28 mouse cellular contexts compared by ENCODE assay signal in the genomic region with DNA sequence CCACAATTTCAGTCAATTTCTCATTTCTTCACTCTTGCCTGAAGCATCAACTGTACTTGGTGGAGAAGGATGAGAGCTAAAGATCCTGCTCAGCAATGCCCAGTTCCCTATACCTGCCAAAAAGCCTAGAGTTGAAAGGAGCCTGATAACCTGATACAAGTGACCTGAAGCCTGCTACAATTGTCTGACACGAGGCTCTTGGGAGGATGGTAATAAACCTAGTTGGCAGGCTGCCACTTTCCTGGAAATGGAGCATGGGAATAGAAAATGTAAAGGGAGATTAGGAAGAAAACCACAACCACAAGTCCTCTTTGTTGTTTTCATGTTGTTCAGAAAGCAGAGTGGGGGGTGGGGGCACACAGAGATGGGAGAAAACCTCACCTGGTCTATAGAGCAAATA.
DNase-seq lines count a peak whose midpoint lies in the region; ATAC-seq lines count a peak whose summit lies in the region.
"Had no signal": no experiment of that assay in that cellular context is flagged by ENCODE, and none has a peak within 500 bp of the region (broad histone marks: within the 10 kb centered on the region; RNA-seq: fewer than 3 reads in every experiment).

No protein-coding gene starts in this region.

- 6% methylated on average over 1 of the region's 1 CpGs for WGBS in forebrain, embryonic 14.5 days
- WGBS in forebrain, embryonic 12.5 days = 31% methylated on average over 1 of the region's 1 CpGs
- WGBS in midbrain, embryonic 14.5 days = 26% methylated on average over 1 of the region's 1 CpGs
- WGBS in midbrain, embryonic 16.5 days = 17% methylated on average over 1 of the region's 1 CpGs

- no peak overlapping the region for H3K4me3 ChIP-seq in forebrain, embryonic 14.5 days (ENCODE audit: low read depth, low read length)
- no peak overlapping the region for H3K4me3 ChIP-seq in forebrain, embryonic 12.5 days (replicated peaks)
- H3K4me3 ChIP-seq in midbrain, embryonic 14.5 days (replicated peaks; ENCODE audit: low read depth, low read length) = no peak overlapping the region
- no peak overlapping the region for H3K4me3 ChIP-seq in midbrain, embryonic 16.5 days (ENCODE audit: low read depth, low read length)
- H3K4me3 ChIP-seq: erythroblast, embryonic 14.5 days; forebrain, embryonic 13.5 days; gastrocnemius, adult 2 months; heart, embryonic 12.5 days; heart, embryonic 15.5 days; hindbrain, embryonic 10.5 days; hindbrain, embryonic 13.5 days; intestine, embryonic 15.5 days had no signal

- H3K9me3 ChIP-seq in forebrain, embryonic 14.5 days (replicated peaks; ENCODE audit: control insufficient read depth, low read length) = no peaks in the 10 kb centered on the region
- H3K9me3 ChIP-seq in forebrain, embryonic 12.5 days = no peaks in the 10 kb centered on the region
- no peaks in the 10 kb centered on the region for H3K9me3 ChIP-seq in midbrain, embryonic 14.5 days (ENCODE audit: control insufficient read depth, low read length)
- H3K9me3 ChIP-seq in midbrain, embryonic 16.5 days (replicated peaks; ENCODE audit: control insufficient read depth, low read length, poor library complexity, severe bottlenecking) = no peaks in the 10 kb centered on the region
- H3K9me3 ChIP-seq: forebrain, embryonic 13.5 days; heart, embryonic 12.5 days; heart, embryonic 15.5 days; hindbrain, embryonic 10.5 days; hindbrain, embryonic 13.5 days; intestine, embryonic 15.5 days had no signal

- H3K27me3 ChIP-seq in forebrain, embryonic 14.5 days (replicated peaks; ENCODE audit: control insufficient read depth, insufficient read depth, low read length) = no peaks in the 10 kb centered on the region
- no peaks in the 10 kb centered on the region for H3K27me3 ChIP-seq in forebrain, embryonic 12.5 days
- H3K27me3 ChIP-seq in midbrain, embryonic 14.5 days (ENCODE audit: control insufficient read depth, insufficient read depth, low read length) = no peaks in the 10 kb centered on the region
- H3K27me3 ChIP-seq in midbrain, embryonic 16.5 days (ENCODE audit: control insufficient read depth, insufficient read depth, low read depth, low read length) = no peaks in the 10 kb centered on the region
- H3K27me3 ChIP-seq: forebrain, embryonic 13.5 days; heart, embryonic 12.5 days; heart, embryonic 15.5 days; hindbrain, embryonic 13.5 days; intestine, embryonic 15.5 days had no signal

- H3K9ac ChIP-seq in forebrain, embryonic 14.5 days (ENCODE audit: low read length) = no peak overlapping the region
- no peak overlapping the region for H3K9ac ChIP-seq in forebrain, embryonic 12.5 days
- H3K9ac ChIP-seq in midbrain, embryonic 14.5 days (replicated peaks; ENCODE audit: low read length) = no peak overlapping the region
- no peak overlapping the region for H3K9ac ChIP-seq in midbrain, embryonic 16.5 days (ENCODE audit: low read depth, low read length)
- H3K9ac ChIP-seq: forebrain, embryonic 13.5 days; forebrain, postnatal 0 days; heart, embryonic 12.5 days; heart, embryonic 15.5 days; hindbrain, embryonic 13.5 days; intestine, embryonic 15.5 days had no signal

- intact Hi-C loops in gastrocnemius, postnatal 36 days (cut with DNase I) = no loop called here

- no peak for ATAC-seq in forebrain, embryonic 14.5 days
- no peak for ATAC-seq in forebrain, embryonic 12.5 days (ENCODE audit: low FRiP score)
- no peak for ATAC-seq in midbrain, embryonic 14.5 days (ENCODE audit: low FRiP score, low TSS enrichment)
- no peak for ATAC-seq in midbrain, embryonic 16.5 days
- ATAC-seq: activated CD4-positive, CD25-positive, alpha-beta regulatory T cell, adult 4 months; forebrain, embryonic 13.5 days; forebrain, postnatal 0 days; intestine, embryonic 15.5 days had no signal

- H3K36me3 ChIP-seq in forebrain, embryonic 14.5 days (ENCODE audit: control insufficient read depth, insufficient read depth, low read length) = no peaks in the 10 kb centered on the region
- H3K36me3 ChIP-seq in forebrain, embryonic 12.5 days (replicated peaks) = no peaks in the 10 kb centered on the region
- H3K36me3 ChIP-seq in midbrain, embryonic 14.5 days (ENCODE audit: control insufficient read depth, insufficient read depth, low read length) = no peaks in the 10 kb centered on the region
- H3K36me3 ChIP-seq in midbrain, embryonic 16.5 days (ENCODE audit: control insufficient read depth, insufficient read depth, low read length) = no peaks in the 10 kb centered on the region
- H3K36me3 ChIP-seq: heart, embryonic 12.5 days; heart, embryonic 15.5 days; hindbrain, embryonic 10.5 days; hindbrain, embryonic 13.5 days; intestine, embryonic 15.5 days had no signal

- H3K4me2 ChIP-seq in forebrain, embryonic 14.5 days (ENCODE audit: low read length) = no peak overlapping the region
- H3K4me2 ChIP-seq in forebrain, embryonic 12.5 days = no peak overlapping the region
- H3K4me2 ChIP-seq in midbrain, embryonic 14.5 days (ENCODE audit: low read length) = no peak overlapping the region
- H3K4me2 ChIP-seq in midbrain, embryonic 16.5 days (ENCODE audit: low read length) = no peak overlapping the region
- H3K4me2 ChIP-seq: forebrain, embryonic 13.5 days; heart, embryonic 12.5 days; heart, embryonic 15.5 days; hindbrain, embryonic 13.5 days; intestine, embryonic 15.5 days had no signal

- peak; percentile 16 to 32 for DNase-seq in cerebellum, postnatal 10 days
- DNase-seq in cerebellum, postnatal 4 days (ENCODE audit: low spot score in 2 of 2) = no peak
- DNase-seq in forebrain, embryonic 14.5 days (ENCODE audit: low spot score) = peak; percentile 14
- peak; percentile 64 for DNase-seq in midbrain, embryonic 14.5 days
- peak; percentile 26 for DNase-seq in adipocyte (ENCODE audit: low spot score)
- no peak for DNase-seq in gastrocnemius, postnatal 36 days
- DNase-seq: adrenal gland, postnatal 10 days; adrenal gland, postnatal 36 days; cerebellum, adult 11 months; cerebellum, adult 8-10 months; embryo, embryonic 11 days; forebrain, postnatal 0 days; gastrocnemius, adult 2 months; gastrocnemius, postnatal 14 days; heart, adult 18-20 months; heart, postnatal 10 days; heart, postnatal 36 days; kidney, adult 11 months had no signal

- H3K4me1 ChIP-seq in forebrain, embryonic 14.5 days (ENCODE audit: control insufficient read depth, insufficient read depth, low read length) = no peaks in the 10 kb centered on the region
- peaks cover 4% of the 10 kb centered on the region; the same call in 1 of the 2 replicates for H3K4me1 ChIP-seq in forebrain, embryonic 12.5 days
- peaks cover 7% of the 10 kb centered on the region for H3K4me1 ChIP-seq in midbrain, embryonic 14.5 days (ENCODE audit: control insufficient read depth, insufficient read depth, low read length)
- H3K4me1 ChIP-seq in midbrain, embryonic 16.5 days (ENCODE audit: control insufficient read depth, insufficient read depth, low read length) = peaks cover 6% of the 10 kb centered on the region
- H3K4me1 ChIP-seq: intestine, embryonic 15.5 days had no signal

- no peak overlapping the region for H3K27ac ChIP-seq in forebrain, embryonic 14.5 days (ENCODE audit: low read depth, low read length)
- H3K27ac ChIP-seq in forebrain, embryonic 12.5 days = no peak overlapping the region
- H3K27ac ChIP-seq in midbrain, embryonic 14.5 days (replicated peaks; ENCODE audit: low read depth, low read length) = no peak overlapping the region
- no peak overlapping the region for H3K27ac ChIP-seq in midbrain, embryonic 16.5 days (ENCODE audit: low read length)
- H3K27ac ChIP-seq: forebrain, embryonic 13.5 days; gastrocnemius, adult 2 months; heart, embryonic 15.5 days; hindbrain, embryonic 10.5 days; hindbrain, embryonic 13.5 days; intestine, embryonic 15.5 days had no signal

Comparison
In these comparisons a context has a peak if more than half of its experiments do, and no peak if none do; other contexts are left out.
1. DNase-seq: peak in cerebellum, postnatal 10 days (2 of 2), forebrain, embryonic 14.5 days (single experiment), midbrain, embryonic 14.5 days (single experiment) and adipocyte (single experiment); none in cerebellum, postnatal 4 days (0 of 2) and gastrocnemius, postnatal 36 days (0 of 2).